Mouse (Mus musculus) forelimb bud, embryonic 11.5 days (tissue): ENCODE results near the gene Ugt1a7c.

Experiments
- DNase-seq: peaks from one replicate; pipeline ENCODE4 v3.0.0-alpha.2; 2012; ENCODE audit warnings: low read depth, low spot score

Gene Ugt1a7c

GRCm38 (mm10) chr1:88238771-88239170, 143.9 kb downstream of the Ugt1a7c start:
- DNase-seq, result no peak

GRCm38 (mm10) chr1:88240072-88240471, 145.2 kb downstream of the Ugt1a7c start:
- DNase-seq, result no peak

- DNase-seq, result no peak
Measured at GRCm38 (mm10) chr1:88240579-88240978, 145.7 kb downstream of the Ugt1a7c start.

GRCm38 (mm10) chr1:88243861-88244260, 149.0 kb downstream of the Ugt1a7c start:
- DNase-seq, result no peak

GRCm38 (mm10) chr1:88245881-88246280, 151.0 kb downstream of the Ugt1a7c start:
- no peak for DNase-seq

GRCm38 (mm10) chr1:88246386-88246785, 151.5 kb downstream of the Ugt1a7c start:
- no peak for DNase-seq

GRCm38 (mm10) chr1:88247660-88248059, 152.8 kb downstream of the Ugt1a7c start:
- no peak for DNase-seq

- no peak for DNase-seq
Measured at GRCm38 (mm10) chr1:88248658-88249057, 153.8 kb downstream of the Ugt1a7c start.

GRCm38 (mm10) chr1:88249596-88249995, 154.7 kb downstream of the Ugt1a7c start:
- no peak for DNase-seq

GRCm38 (mm10) chr1:88250023-88250422, 155.2 kb downstream of the Ugt1a7c start:
- DNase-seq, result no peak

- DNase-seq, result no peak
Measured at GRCm38 (mm10) chr1:88253106-88253505, 158.2 kb downstream of the Ugt1a7c start.

GRCm38 (mm10) chr1:88253540-88253939, 158.7 kb downstream of the Ugt1a7c start:
- DNase-seq, result no peak

- no peak for DNase-seq
Measured at GRCm38 (mm10) chr1:88254793-88255465, 160.1 kb downstream of the Ugt1a7c start.

- no peak for DNase-seq
Measured at GRCm38 (mm10) chr1:88255466-88255857, 160.6 kb downstream of the Ugt1a7c start.

GRCm38 (mm10) chr1:88255989-88256754, 161.3 kb downstream of the Ugt1a7c start:
- DNase-seq, result no peak

- DNase-seq, result no peak
Measured at GRCm38 (mm10) chr1:88256886-88257663, 162.2 kb downstream of the Ugt1a7c start.

- DNase-seq, result no peak
Measured at GRCm38 (mm10) chr1:88257681-88258080, 162.8 kb downstream of the Ugt1a7c start.

- DNase-seq, result no peak
Measured at GRCm38 (mm10) chr1:88258361-88258760, 163.5 kb downstream of the Ugt1a7c start.

GRCm38 (mm10) chr1:88258881-88259642, 164.2 kb downstream of the Ugt1a7c start:
- no peak for DNase-seq

- no peak for DNase-seq
Measured at GRCm38 (mm10) chr1:88259643-88260024, 164.8 kb downstream of the Ugt1a7c start.

GRCm38 (mm10) chr1:88260114-88260513, 165.3 kb downstream of the Ugt1a7c start:
- no peak for DNase-seq
